Mouse (Mus musculus) Patski (cell line): Measurements from ENCODE around the gene Ssxb10. TPM values are rescaled to one million over a fixed set of nuclear protein-coding genes. Genes with fewer than 3 reads are reported as not detected.
"Not testable (repeated sequence)": the region's sequence is repeated elsewhere in the genome, so short reads cannot be mapped to it uniquely, and the experiment has no call there.

Source experiments
- ATAC-seq: fragments of 100-300 bp; one replicate; pipeline ENCODE4 v1.8.0; 2021
- CTCF ChIA-PET: fragments of 350-600 bp; sonication (Branson Sonifier 250); formaldehyde crosslinking; loops from one replicate; lab custom pipeline; 2022; ENCODE audit warnings: inconsistent platforms; lab: Charles Lee
- POLR2A ChIA-PET: fragments of 350-600 bp; sonication (Branson Sonifier 250); formaldehyde crosslinking; loops from one replicate; lab custom pipeline; 2022; ENCODE audit warnings: antibody characterized with exemption, inconsistent platforms; lab: Charles Lee
- DNase-seq: peaks from one replicate; pipeline ENCODE4 v3.0.0-alpha.2; 2011; ENCODE audit warnings: low read depth, low spot score
- H3K27me3 ChIP-seq: fragments of 371-371 bp; one replicate; pipeline ENCODE4 v1.5.1; 2021
- CTCF ChIP-seq: fragments of 100-300 bp; IDR thresholded peaks from one replicate; pipeline ENCODE4 v1.5.1; 2021
- in situ Hi-C: fragments of 300-500 bp; cut with MboI; formaldehyde crosslinking; loops from 3 replicates; pipeline ENCODE4 v1.11.1; 2018; ENCODE audit warnings: low pct_unique_long_range_greater_than_20kb, mixed read lengths
- polyA plus RNA-seq: library from polyadenylated mRNA; unstranded; gene quantifications from one replicate; pipeline ENCODE4 v1.2.3, GENCODE M21; 2021

Gene Ssxb10
- not detected for polyA plus RNA-seq

DNA sequence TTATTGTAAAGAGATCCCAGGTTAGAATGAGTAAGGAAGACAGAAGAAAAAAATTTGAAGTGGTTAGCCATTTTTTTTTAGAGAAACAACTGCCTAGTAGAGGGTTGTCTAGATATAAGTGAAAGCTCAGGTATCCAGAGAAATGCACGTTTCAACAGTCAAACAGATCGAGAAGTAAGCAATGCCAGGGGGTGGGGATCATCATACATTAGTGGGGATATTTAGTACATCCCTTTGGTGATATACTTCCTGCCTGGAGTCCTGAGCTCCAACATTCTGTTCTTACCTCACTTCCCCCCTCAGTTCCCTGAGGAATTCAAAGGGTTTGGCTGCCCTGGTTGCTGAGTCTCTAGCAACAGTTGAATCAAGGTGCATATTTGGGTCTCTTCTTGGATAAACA lies at the start of gene Ssxb10:
Ssxb10 (plus strand) TSS at position 301 of the 400 bp plus-strand sequence.
- no peaks in the 10 kb centered on the region for H3K27me3 ChIP-seq
- no peak for TF ChIP-seq CTCF
- CTCF ChIA-PET: no interaction called here
- POLR2A ChIA-PET: no interaction called here
- in situ Hi-C loops: no loop called here
- no peak for DNase-seq
- no peak for ATAC-seq

GRCm38 (mm10) chrX:8288621-8289020 lies 38.6 kb upstream of the Ssxb10 start:
- ChIA-PET CTCF (no interaction called here), POLR2A (no interaction called here)
- peaks cover 19% of the 10 kb centered on the region for H3K27me3 ChIP-seq
- ATAC-seq (no peak), DNase-seq (no peak)
- in situ Hi-C loops: no loop called here
- TF ChIP-seq CTCF: no peak

GRCm38 (mm10) chrX:8309302-8309701 lies 17.9 kb upstream of the Ssxb10 start:
- no peak for ATAC-seq
- DNase-seq: no peak
- CTCF ChIA-PET: no interaction called here
- in situ Hi-C loops: no loop called here
- H3K27me3 ChIP-seq: peaks cover 4% of the 10 kb centered on the region
- TF ChIP-seq CTCF: no peak
- POLR2A ChIA-PET: no interaction called here

DNA sequence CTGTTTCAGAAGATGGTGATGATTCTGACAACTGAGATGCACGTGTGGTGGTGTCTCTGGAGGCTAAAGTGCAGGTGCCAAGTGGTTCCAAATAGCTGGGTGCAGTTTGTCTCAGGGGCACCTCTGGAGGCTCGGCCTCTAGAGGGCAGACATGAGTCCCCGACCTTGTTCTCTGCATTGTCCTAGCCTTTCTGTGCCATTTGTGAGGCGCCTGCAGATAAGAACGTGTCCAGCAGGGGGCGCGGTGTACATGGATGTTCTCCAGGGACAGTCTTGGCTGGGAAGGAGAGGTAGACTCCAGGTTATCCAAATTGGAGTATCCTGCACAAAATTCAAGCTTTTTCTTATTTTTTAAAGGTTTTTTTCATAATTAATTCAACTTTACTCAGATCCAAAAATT lies 12.3 kb upstream of the Ssxb10 start:
- CTCF ChIA-PET: interaction anchor here (0.6 kb wide), 1 partner anchor 549 kb away, joined by 3 read pairs; no protein-coding TSS in a partner anchor

GRCm38 (mm10) chrX:8366678-8367077 lies 39.5 kb downstream of the Ssxb10 start, which contains the start of gene Ssxb9:
Ssxb9 (plus strand) TSS chrX:8366978.
- ATAC-seq, CTCF ChIA-PET, POLR2A ChIA-PET, in situ Hi-C loops, DNase-seq, H3K27me3 ChIP-seq: not testable (repeated sequence)

More for the DNA sequence above, 12.3 kb upstream of the Ssxb10 start:
- POLR2A ChIA-PET, ATAC-seq, H3K27me3 ChIP-seq: not testable (repeated sequence)
- peak; percentile 49 for TF ChIP-seq CTCF
- in situ Hi-C loops: loop anchor here (5.0 kb wide), 1 partner anchor 522 kb away; no protein-coding TSS in a partner anchor
- peak; percentile 10 for DNase-seq

Other genes with a start within 250 kb of the Ssxb10 start
- 0.10 TPM for gene Was, start 236.9 kb upstream of the Ssxb10 start, polyA plus RNA-seq
- gene Wdr13, start 194.5 kb upstream of the Ssxb10 start, polyA plus RNA-seq: 66.1 TPM
- gene Rbm3, start 181.5 kb upstream of the Ssxb10 start, polyA plus RNA-seq: 255 TPM
- gene Tbc1d25, start 151.2 kb upstream of the Ssxb10 start, polyA plus RNA-seq: 15.5 TPM
- gene Ebp, start 133.9 kb upstream of the Ssxb10 start, polyA plus RNA-seq: 51.1 TPM
- 13.8 TPM for gene Porcn, start 120.9 kb upstream of the Ssxb10 start, polyA plus RNA-seq
- 38.1 TPM for gene Ftsj1, start 75.0 kb upstream of the Ssxb10 start, polyA plus RNA-seq
- gene Slc38a5, start 56.3 kb upstream of the Ssxb10 start, polyA plus RNA-seq: not detected
- not detected for gene Ssxb9, start 39.6 kb downstream of the Ssxb10 start, polyA plus RNA-seq
- not detected for gene Ssxb1, start 85.9 kb downstream of the Ssxb10 start, polyA plus RNA-seq
- gene Ssxb2, start 134.3 kb downstream of the Ssxb10 start, polyA plus RNA-seq: not detected
- gene Gm14459, start 197.5 kb downstream of the Ssxb10 start, polyA plus RNA-seq: not detected
- gene Ssxb6, start 220.8 kb downstream of the Ssxb10 start, polyA plus RNA-seq: not detected